Mouse (Mus musculus) gastrocnemius, postnatal 10 days (tissue): Measurements from ENCODE around the gene Mecr. TPM values are rescaled to one million over a fixed set of nuclear protein-coding genes. Genes with fewer than 3 reads are reported as not detected.

Source experiments
- DNase-seq: peaks from one replicate; pipeline ENCODE4 v3.0.0; 2021; ENCODE audit warnings: mixed read lengths
- total RNA-seq, 2 experiments: library from RNA; stranded (reverse); gene quantifications; 2 replicates each; pipeline ENCODE4 v1.2.3; 2021

Mecr gene
- total RNA-seq, 2 experiments from 2014 or later: 19.0 to 22.4 TPM

- no peak for DNase-seq
These were observed 47.4 kb downstream of the Mecr start for GRCm38 (mm10) chr4:131890692-131891091.

GRCm38 (mm10) chr4:131897109-131897508 is 53.8 kb downstream of the Mecr start:
- no peak for DNase-seq

GRCm38 (mm10) chr4:131897787-131898186 is 54.5 kb downstream of the Mecr start:
- DNase-seq: no peak

GRCm38 (mm10) chr4:131898503-131899179 is 55.4 kb downstream of the Mecr start:
- DNase-seq: no peak

GRCm38 (mm10) chr4:131899180-131899554 is 55.9 kb downstream of the Mecr start:
- DNase-seq: no peak

GRCm38 (mm10) chr4:131901090-131901489 is 57.8 kb downstream of the Mecr start:
- no peak for DNase-seq

- peak; percentile 50 for DNase-seq
These were observed 61.2 kb downstream of the Mecr start for GRCm38 (mm10) chr4:131904478-131904877.

- no peak for DNase-seq
These were observed 63.2 kb downstream of the Mecr start for GRCm38 (mm10) chr4:131906423-131906822.

GRCm38 (mm10) chr4:131907912-131908311 is 64.6 kb downstream of the Mecr start:
- no peak for DNase-seq

- DNase-seq: no peak
These were observed 67.1 kb downstream of the Mecr start for GRCm38 (mm10) chr4:131910237-131910994.

- DNase-seq: no peak
These were observed 68.3 kb downstream of the Mecr start for GRCm38 (mm10) chr4:131911521-131911920.

- no peak for DNase-seq
These were observed 70.3 kb downstream of the Mecr start for GRCm38 (mm10) chr4:131913526-131913925.

- DNase-seq: no peak
These were observed 70.9 kb downstream of the Mecr start for GRCm38 (mm10) chr4:131914046-131914643.

- no peak for DNase-seq
These were observed 71.7 kb downstream of the Mecr start for GRCm38 (mm10) chr4:131914891-131915469.

GRCm38 (mm10) chr4:131915821-131916328 is 72.6 kb downstream of the Mecr start:
- DNase-seq: no peak

- DNase-seq: peak; percentile 84
These were observed 73.2 kb downstream of the Mecr start for GRCm38 (mm10) chr4:131916425-131916824.

GRCm38 (mm10) chr4:131917010-131917555 is 73.8 kb downstream of the Mecr start:
- DNase-seq: no peak

Other genes with a start within 250 kb of the Mecr start
- gene Ptpru, start 5.2 kb upstream of the Mecr start, total RNA-seq: 1 to 10 TPM; 1.3 to 1.8 TPM
- 10 to 100 TPM; 43.0 to 57.9 TPM for gene Srsf4, start 30.1 kb downstream of the Mecr start, total RNA-seq
- gene Tmem200b, start 78.3 kb downstream of the Mecr start, total RNA-seq: 1 to 10 TPM; 6.3 to 7.1 TPM
- under 1 TPM in 1 of 2 experiments, not detected in 1; 0.18 TPM for gene Gm10300, start 231.2 kb downstream of the Mecr start, total RNA-seq
- 10 to 100 TPM; 51.7 to 54.5 TPM for gene Epb41, start 231.9 kb downstream of the Mecr start, total RNA-seq